Mouse (Mus musculus) embryonic stem cell, embryonic (primary cell): Measurements from ENCODE around the gene Cyp4x1.

Experiments
- CTCF ChIA-PET, 4 experiments: fragments of 300-600 bp in 2 of 4; fragments of 350-600 bp in 2 of 4; sonication (Branson Sonifier 250); formaldehyde crosslinking; loops; one replicate each; lab custom pipeline; 2022; ENCODE audit warnings: inconsistent platforms in 2 of 4; lab: Charles Lee
- POLR2A ChIA-PET, 4 experiments: fragments of 300-600 bp in 2 of 4; fragments of 350-600 bp in 2 of 4; sonication (Branson Sonifier 250); formaldehyde crosslinking; loops; one replicate each; lab custom pipeline; 2022; ENCODE audit warnings: antibody characterized with exemption in 4 of 4, inconsistent platforms in 1 of 4; lab: Charles Lee

Gene Cyp4x1

DNA sequence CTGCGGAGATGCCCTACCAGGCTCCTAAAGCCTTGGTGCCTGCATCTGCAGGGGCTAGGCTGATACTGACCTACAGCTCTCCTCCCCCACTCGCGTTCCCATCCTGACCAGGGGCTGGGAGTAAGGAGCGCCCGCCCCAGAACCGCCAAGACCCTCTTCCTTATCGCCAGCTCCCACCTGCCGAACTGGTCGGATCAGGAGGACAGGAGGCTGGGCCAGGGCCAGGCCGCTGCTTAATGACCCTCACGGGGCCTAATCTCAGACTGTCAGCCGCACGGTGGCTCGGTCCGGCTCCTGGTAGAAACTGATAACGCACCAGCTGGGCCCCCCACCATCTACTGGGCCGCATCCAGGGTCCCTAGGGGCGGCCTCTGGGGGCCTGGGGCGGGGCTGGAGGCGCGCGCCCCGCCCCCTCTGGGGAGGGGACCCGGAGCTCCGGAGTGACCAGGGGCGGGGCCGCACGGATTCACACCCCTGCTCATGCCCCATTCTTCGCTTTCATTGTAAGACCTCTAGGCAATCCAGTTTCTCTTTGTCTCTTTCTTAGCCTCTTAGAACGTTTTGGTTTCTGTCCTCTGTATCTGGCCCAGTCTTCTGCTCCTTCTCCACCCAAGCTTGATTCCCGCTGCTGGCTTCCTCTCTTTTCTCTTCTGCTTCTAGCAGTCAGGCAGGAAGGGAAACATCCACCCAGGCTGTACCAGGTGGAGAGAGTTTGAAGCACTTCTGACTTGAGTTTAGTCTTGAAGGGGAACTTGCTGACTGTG is 38.2 kb downstream of the Cyp4x1 start:
- ChIA-PET CTCF (interaction anchor here in 3 of 4 experiments (0.6 to 3.1 kb wide), 8 partner anchors 10 to 614 kb away, joined by 3 to 13 read pairs (median 4); no protein-coding TSS in a partner anchor), POLR2A (interaction anchor here in 3 of 4 experiments (0.6 to 1.7 kb wide), 11 partner anchors 7 to 693 kb away, joined by 3 to 7 read pairs (median 3); partner anchors contain the start of genes Cmpk1 (in 2 of the 3) and Pdzk1ip1 (in 1 of the 3))

DNA sequence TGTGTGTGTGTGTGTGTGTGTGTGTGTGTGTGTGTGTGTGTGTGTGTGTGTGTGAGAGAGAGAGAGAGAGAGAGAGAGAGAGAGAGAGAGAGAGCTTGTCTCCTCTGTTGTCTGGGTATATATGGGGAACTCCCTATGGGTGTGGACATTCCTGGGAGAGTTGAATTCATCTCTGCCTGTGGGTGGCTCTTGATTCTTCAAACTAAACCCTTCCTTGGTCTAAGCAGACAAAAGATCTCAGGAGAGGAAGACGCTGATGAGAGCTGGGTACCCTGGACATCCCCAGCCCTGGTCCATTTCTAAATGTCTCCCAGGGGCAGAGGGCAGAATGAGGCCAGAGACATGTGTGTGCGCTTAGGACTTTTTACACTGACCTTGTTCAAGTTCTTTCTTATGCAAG is 40.0 kb downstream of the Cyp4x1 start:
- ChIA-PET POLR2A (interaction anchor here in 2 of 4 experiments (0.7 to 1.5 kb wide), 4 partner anchors 9 to 51 kb away, joined by 3 to 5 read pairs (median 3); no protein-coding TSS in a partner anchor), CTCF (interaction anchor here in 3 of 4 experiments (0.6 to 1.6 kb wide), 8 partner anchors 8 to 185 kb away, joined by 3 to 8 read pairs (median 4); partner anchors contain the start of gene Foxd2 (in 1 of the 3))

DNA sequence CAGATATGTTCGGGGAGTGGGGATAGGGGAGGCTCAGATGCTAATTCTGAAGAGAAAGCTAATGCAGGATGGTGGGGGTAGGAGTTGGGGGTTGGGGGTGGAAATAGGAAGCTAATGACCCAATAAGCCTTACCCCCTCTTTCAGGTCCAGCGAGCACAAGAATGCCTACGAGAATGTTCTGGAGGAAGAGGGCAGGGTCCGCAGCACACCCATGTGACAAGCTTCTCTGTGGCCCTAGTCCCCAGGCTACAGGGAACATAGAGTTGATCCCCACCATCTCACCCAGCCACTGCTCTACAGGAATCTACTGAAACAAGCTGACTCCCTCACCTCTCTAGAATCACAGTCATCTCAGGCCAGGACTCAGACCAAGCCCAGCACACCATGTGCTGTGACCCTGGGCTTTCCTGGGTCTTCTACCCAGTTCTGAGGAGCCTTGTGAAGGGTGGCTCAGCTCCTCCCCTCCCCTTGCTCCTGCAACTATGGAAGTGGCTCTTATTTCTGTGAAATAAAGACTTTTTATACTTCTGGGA is 40.7 kb downstream of the Cyp4x1 start:
- CTCF ChIA-PET: interaction anchor here in 3 of 4 experiments (0.6 to 1.6 kb wide), 7 partner anchors 8 to 184 kb away, joined by 3 to 8 read pairs (median 4); partner anchors contain the start of gene Foxd2 (in 1 of the 3)
- POLR2A ChIA-PET: interaction anchor here in 1 of 4 experiments (0.8 to 1.5 kb wide), 4 partner anchors 8 to 94 kb away, joined by 3 to 5 read pairs (median 3); no protein-coding TSS in a partner anchor

DNA sequence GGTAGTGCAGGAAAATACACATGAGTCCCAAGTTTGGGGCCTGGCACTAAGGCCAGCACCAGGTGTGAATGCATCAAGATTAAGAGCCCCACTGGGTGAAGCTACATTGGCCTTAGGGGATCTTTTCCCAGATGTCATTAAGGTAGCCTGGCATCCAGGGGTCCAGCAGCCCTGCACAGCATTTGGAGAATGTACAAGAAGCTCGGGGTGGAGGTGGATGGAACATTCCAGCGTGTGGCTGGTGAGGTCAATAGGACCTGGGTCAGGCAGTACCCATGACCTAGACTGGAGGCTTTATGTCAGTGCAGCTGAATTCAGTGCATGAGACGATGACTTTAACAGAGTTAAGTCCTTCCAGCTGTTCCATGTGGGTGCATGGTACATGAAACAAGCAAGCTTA is 42.3 kb downstream of the Cyp4x1 start:
- CTCF ChIA-PET: interaction anchor here in 2 of 4 experiments (0.5 to 1.8 kb wide), 5 partner anchors 9 to 618 kb away, joined by 3 to 6 read pairs (median 4); no protein-coding TSS in a partner anchor
- POLR2A ChIA-PET: interaction anchor here in 2 of 4 experiments (0.6 to 1.5 kb wide), 3 partner anchors 12 to 489 kb away, joined by 3 read pairs; no protein-coding TSS in a partner anchor

DNA sequence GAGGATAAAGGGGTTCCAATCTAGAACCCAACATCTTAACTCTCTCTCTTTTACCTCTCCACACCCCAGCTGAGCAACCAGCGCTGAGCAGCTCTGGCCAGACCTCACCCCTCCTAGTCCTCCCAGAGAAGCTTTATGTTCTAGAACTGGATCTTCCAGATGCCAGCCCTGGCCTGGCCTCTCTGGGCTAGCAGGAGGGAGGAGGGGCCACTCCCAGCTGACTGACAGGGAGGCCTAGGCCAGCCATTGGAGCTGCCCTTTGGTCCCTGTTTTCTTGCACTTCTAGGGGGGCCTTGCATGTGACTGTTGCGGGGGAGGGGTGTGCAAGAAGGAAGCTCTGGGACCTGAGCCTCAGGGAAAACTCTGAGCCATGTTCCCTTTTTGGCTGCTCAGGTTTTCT is 43.5 kb downstream of the Cyp4x1 start:
- CTCF ChIA-PET: interaction anchor here in 3 of 4 experiments (1.1 to 1.8 kb wide), 3 partner anchors 11 kb away, joined by 3 to 4 read pairs (median 4); no protein-coding TSS in a partner anchor
- POLR2A ChIA-PET: no interaction called here

DNA sequence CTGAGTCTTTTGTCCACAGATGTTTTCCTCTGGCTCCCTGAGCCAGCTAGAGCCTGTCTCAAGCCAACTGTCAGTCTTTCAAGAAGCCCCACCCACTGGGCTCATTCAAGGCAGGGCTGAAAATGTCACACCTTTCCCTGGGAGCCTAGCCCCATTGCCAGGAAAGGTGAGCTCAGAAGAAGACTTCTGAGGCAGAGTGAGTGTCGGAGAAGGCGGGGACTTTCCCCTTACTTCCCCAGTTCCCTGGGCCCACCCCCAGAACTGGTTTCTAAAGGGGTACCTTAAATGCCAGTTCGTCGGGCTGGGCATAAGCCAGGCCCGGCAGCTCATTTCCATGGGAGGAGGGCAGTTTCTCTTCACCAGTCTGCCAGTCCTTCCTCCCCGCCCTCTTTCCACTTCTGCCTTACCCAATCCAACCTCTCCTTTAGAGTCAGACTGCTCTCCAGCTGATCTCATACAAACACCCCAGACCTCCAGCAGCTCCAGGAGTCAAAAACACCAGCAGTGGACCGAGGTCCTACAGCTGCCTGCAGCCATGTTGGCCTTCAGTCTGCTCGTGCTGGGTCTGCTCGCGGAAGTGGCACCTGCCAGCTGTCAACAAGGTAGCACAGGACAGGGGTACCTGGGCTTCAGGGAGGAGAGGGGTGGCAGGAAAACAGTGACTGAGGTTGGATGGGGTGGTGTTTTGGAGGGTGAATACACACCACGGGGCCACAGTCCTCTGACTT is 45.3 kb downstream of the Cyp4x1 start, which contains the start of gene Pdzk1ip1:
TSS of gene Pdzk1ip1 (plus strand) at position 98 of the 728 bp plus-strand sequence.
- POLR2A ChIA-PET: interaction anchor here in 3 of 4 experiments (0.6 to 1.0 kb wide), 4 partner anchors 8 to 726 kb away, joined by 3 to 5 read pairs (median 3); partner anchors contain the start of gene Stil (in 1 of the 3)
- CTCF ChIA-PET: interaction anchor here (0.7 to 1.2 kb wide), 8 partner anchors 8 to 702 kb away, joined by 3 to 7 read pairs (median 4); no protein-coding TSS in a partner anchor

DNA sequence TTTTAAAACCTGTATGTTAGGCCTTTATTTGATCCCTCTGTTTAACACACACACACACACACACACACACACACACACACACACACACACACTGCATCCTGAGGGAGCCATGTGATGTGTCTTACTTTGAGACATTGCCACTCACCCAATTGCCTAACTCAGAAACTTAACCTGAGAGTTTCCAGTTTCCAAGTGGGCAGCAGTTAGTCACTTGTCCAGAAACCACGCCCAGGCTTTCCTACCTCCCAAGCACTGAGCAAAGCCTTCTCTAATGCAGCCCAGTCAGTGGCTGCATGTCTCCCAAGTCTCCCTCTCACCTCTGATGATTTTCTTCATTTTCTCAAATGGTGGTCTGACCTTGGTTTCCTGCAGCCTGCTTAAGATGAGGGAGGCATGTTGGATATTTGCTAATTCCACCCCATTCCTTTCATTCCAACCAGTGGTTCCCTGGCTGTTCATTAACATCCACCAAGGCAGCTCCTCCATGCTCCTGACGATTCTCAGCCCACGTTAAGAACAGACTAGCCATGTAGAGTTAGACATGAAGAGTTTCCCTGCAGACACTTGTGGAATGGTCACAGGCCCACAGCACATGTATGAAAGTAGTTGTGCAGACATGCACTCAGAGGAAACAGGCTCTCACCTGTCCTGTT is 47.2 kb downstream of the Cyp4x1 start:
- POLR2A ChIA-PET: no interaction called here
- CTCF ChIA-PET: interaction anchor here in 2 of 4 experiments (0.9 to 2.7 kb wide), 3 partner anchors 10 to 39 kb away, joined by 3 to 11 read pairs (median 11); no protein-coding TSS in a partner anchor

DNA sequence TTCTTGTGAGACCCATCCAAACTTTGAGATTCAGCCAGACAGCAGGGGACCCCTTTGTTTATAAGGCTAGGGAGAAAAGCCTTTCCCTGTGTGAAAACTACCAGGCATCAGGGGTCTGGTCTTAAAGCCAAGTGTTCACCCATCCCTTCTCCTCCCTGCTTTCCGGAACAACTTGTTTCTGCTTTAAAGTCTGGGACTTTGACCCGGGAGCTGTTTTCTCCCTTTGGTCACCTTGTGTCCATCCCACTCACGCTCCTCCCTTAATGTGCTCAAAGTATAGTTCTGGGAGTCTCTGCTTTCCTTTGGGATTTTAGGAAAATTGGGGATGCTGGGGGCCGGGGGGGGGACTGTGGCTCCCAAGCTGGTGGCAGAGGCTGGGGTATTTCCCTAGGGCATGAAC is 47.8 kb downstream of the Cyp4x1 start:
- ChIA-PET CTCF (interaction anchor here in 3 of 4 experiments (0.7 to 2.7 kb wide), 15 partner anchors 7 to 894 kb away, joined by 3 to 11 read pairs (median 5); no protein-coding TSS in a partner anchor), POLR2A (interaction anchor here in 1 of 4 experiments (0.6 kb wide), 1 partner anchor 82 kb away, joined by 5 read pairs; no protein-coding TSS in a partner anchor)

DNA sequence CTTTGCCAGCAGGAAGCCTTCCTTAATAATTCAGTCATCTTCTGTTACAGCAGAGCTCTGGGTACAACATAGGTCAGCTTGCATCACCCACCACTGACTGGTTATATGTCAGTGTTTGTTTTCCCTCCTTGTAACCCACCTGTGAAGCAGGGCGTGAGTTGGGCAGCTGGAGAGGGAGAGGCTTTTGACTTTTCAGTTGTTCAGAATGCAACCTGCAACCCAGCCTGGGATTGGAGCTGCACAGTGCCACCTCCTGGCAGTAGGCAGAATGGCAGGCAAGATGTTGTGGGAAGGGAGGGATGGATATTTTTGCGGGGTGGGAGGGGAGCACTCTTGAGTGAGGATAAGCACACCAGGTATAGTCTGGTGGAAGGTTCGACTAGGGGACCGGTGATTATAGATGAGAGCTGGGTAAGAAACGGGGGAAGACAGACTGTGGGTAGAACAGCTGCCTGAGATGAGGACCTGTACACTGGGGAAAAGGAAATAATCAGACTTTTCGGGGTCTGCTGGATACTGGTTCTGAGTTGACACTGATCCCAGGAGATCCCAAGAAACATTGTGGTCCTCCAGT is 48.5 kb downstream of the Cyp4x1 start:
- CTCF ChIA-PET: interaction anchor here (0.6 to 2.7 kb wide), 24 partner anchors 8 to 895 kb away, joined by 3 to 11 read pairs (median 4); no protein-coding TSS in a partner anchor
- POLR2A ChIA-PET: interaction anchor here in 3 of 4 experiments (0.6 to 1.4 kb wide), 4 partner anchors 8 to 81 kb away, joined by 3 to 5 read pairs (median 4); no protein-coding TSS in a partner anchor

DNA sequence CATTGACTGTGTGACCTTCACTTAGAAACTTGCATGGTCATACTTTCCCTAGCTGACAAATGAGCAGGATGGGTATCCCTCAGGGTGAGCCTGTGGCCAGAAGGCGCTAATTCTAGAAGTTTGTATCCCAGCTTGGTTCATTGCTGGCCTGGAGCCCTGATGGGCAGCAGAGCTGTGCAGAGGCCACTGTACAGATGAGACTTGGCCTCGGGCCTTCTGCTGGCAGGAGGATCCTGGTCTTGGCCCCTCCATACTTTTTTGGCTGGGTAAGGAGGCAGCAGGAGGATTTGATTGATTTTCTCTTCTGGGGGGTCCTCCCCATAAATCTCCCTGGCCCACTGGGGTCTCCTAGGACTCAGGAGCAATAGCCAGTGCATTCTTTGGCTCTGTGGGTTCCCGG is 51.0 kb downstream of the Cyp4x1 start:
- CTCF ChIA-PET: no interaction called here
- POLR2A ChIA-PET: no interaction called here

DNA sequence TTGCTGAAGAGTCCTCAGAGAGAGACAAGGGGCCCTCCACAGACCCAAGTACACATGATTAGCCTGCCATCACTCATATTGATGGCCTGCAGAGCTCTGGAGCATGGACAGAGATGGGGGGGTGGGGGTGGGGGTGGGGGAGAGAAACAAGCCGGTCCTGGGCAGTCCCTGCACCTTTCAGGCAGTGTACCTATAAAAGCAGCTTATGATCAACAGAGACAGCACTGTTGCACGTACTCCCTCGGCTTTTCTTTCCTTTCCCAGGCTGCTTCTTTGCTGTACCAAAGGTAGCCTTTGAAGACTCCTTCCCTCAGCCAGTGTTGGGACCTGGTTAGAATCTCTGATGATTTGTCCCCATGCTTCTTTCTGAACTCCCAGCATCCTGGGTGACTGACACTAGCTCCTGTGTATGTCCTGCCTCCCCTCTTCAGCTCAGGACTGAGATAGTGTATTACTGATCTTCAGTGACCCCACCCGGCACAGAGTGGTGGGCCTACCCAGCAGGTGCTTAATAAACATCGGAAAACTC is 54.2 kb downstream of the Cyp4x1 start:
- CTCF ChIA-PET: interaction anchor here in 1 of 4 experiments (0.6 to 2.3 kb wide), 7 partner anchors 11 to 97 kb away, joined by 3 to 7 read pairs (median 5); no protein-coding TSS in a partner anchor
- POLR2A ChIA-PET: interaction anchor here in 3 of 4 experiments (0.5 to 1.3 kb wide), 14 partner anchors 8 to 1667 kb away, joined by 3 to 6 read pairs (median 3); partner anchors contain the start of gene Stil (in 2 of the 3)

DNA sequence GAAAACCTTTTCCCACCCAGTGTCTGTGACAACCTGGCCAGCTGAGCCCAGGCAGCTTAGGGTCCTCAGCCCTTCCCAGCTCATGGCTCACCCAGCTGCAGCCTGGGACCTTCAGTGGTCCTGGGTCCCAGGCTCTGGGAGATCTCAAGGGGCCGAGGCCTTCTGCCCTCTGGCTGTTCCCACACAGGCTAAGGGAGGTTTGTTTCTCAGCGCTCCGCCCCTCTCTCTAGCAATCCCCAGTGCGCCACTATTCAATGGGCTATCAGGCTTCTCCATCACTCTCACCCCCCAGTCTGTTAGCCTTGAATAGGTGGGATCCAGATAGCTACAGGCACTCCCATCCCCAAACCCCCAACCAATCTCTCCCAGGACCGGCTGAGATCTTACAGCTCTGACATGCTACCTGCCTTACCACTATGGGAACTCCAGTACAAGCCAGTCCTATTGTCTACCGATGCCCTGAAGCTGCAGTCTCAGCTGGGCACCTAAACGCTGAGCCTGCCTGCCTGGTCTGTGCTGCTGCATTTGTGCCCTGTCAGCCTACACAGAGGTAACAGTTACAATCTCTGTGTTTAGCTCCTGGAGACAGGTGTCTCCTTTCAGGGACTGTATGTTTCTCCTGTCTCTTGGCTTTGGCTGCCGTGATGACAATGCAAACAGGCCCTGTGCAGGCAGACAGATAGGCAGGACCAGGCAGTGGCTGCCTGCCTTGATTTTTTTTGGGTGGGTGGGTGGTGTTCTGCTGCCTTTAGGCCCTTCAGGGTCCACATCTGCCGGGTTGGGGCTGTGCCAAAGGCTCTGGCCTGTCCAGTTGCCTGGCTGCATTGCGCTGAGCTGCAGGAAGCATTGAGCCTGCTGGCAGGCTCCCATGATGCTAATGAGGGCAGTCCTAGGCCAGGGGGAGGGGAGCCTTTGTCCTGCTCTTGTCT is 54.9 kb downstream of the Cyp4x1 start:
- ChIA-PET POLR2A (interaction anchor here (0.5 to 1.5 kb wide), 18 partner anchors 7 to 1668 kb away, joined by 3 to 9 read pairs (median 3); partner anchors contain the start of gene Stil (in 2 of the 4)), CTCF (interaction anchor here in 3 of 4 experiments (0.5 to 2.3 kb wide), 10 partner anchors 10 to 432 kb away, joined by 3 to 7 read pairs (median 4); no protein-coding TSS in a partner anchor)

DNA sequence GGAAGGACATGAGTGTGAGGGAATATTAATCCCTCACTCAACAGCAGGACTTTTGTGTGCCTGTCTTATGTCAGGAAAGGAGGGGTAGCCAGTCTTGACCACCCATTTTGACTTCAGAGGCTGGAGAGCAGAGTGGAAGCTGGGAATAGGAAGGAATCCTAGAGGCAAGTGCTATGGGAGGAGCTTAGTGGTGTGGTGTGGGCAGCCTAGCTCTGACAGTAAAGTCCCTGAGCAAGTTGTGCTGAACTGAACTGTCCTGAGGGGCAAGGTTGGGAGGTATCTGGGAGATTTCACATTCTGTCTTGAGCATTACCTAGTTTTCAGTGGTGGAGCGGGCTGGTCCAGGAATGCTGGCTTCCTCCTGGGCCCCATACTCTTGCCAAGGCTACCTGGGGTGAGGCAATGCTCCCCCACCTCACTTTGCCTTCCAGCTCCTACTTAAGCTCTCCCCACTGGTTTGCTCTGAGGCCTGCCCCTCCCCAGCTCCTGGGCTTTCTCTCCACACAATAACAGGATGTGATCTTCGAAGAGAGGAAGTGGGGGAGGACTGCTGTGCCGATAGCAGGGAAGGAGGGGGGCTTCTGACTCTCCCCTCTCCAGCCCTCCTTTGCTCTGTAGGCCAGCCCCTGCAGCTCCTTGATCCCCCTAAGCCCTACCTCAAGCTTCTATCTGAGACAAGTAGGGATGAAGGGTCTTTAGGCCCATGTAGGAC is 58.7 kb downstream of the Cyp4x1 start:
- CTCF ChIA-PET: interaction anchor here in 1 of 4 experiments (1.9 kb wide), 1 partner anchor 10 kb away, joined by 11 read pairs; no protein-coding TSS in a partner anchor
- POLR2A ChIA-PET: interaction anchor here in 2 of 4 experiments (0.9 to 1.9 kb wide), 3 partner anchors 10 to 75 kb away, joined by 3 to 6 read pairs (median 5); partner anchors contain the start of gene Stil (in 1 of the 2)

DNA sequence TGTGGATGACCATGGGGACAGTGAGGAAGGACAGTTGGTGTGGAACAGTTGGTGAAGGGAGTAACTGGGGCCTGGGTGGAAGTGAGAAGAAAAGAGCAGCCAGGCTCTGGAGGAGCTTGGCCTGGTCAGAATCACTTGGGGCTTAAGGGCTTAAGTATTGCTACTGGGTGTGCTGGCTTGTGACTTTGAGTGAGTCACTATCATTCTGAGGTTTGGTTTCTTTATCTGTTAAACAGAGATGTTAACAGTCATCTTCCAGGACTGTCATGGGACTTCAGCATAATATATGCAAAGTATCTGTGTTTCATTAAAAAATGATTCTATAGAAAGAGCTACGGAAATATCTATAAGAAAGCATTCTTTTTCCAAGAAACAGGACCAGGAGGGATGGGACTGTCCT is 59.3 kb downstream of the Cyp4x1 start:
- POLR2A ChIA-PET: interaction anchor here in 2 of 4 experiments (0.9 to 1.9 kb wide), 3 partner anchors 10 to 75 kb away, joined by 3 to 6 read pairs (median 5); partner anchors contain the start of gene Stil (in 1 of the 2)
- CTCF ChIA-PET: interaction anchor here in 1 of 4 experiments (1.9 kb wide), 1 partner anchor 11 kb away, joined by 11 read pairs; no protein-coding TSS in a partner anchor
